Mouse (Mus musculus) liver, adult 2 months (tissue): ENCODE data around the gene Rpl23.

ENCODE experiments used
- CTCF ChIP-seq: fragments of 200-500 bp; IDR thresholded peaks from 2 replicates; pipeline ENCODE4 v1.5.1; 2011; ENCODE audit warnings: low read depth, low read length, control low read depth
- POLR2A ChIP-seq: fragments of 200-500 bp; IDR thresholded peaks from 2 replicates; pipeline ENCODE4 v1.6.1; 2011; ENCODE audit warnings: low read length, control low read depth; ENCODE audit not compliant: insufficient read depth; ENCODE audit errors: extremely low read depth

GRCm38 (mm10) chr11:97825971-97826370, 43.7 kb upstream of the Rpl23 start:
- no peak for TF ChIP-seq CTCF
- TF ChIP-seq POLR2A: no peak
